Mouse (Mus musculus) liver, postnatal 0 days (tissue): ENCODE results near the gene Dnah8.

Source experiments
- CTCF ChIP-seq: sonication (generic); IDR thresholded peaks from 2 replicates; pipeline ENCODE4 v1.5.1; 2016; ENCODE audit warnings: antibody characterized with exemption, low read depth
- EP300 ChIP-seq: IDR thresholded peaks from 2 replicates; pipeline ENCODE4 v1.6.1; 2016; ENCODE audit warnings: antibody characterized with exemption, low read depth, mild to moderate bottlenecking

DNA sequence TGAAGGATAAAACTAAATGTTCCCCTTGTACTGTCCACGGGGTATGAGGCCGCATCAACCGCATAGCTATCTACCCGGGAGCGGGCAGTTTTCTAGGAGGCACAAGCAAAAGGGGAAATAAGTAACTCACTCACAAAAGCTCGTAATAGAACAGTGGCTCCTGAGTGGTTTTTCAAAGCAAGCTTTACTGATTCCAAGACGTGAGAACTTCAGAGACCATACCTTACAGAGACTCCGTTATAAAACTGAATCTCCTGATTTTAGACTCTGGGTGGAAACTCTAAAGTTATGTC is 49.4 kb upstream of the Dnah8 start:
- no peak for TF ChIP-seq CTCF
- no peak for TF ChIP-seq EP300
